Mouse (Mus musculus) embryonic fibroblast, embryonic 13.5 days (primary cell): ENCODE data around the gene Cyb5rl.

Experiments used
- CTCF ChIP-seq: IDR thresholded peaks from 2 replicates; pipeline ENCODE4 v1.5.1; 2011; ENCODE audit warnings: mild to moderate bottlenecking, control low read depth, low read length, moderate library complexity, borderline replicate concordance; ENCODE audit not compliant: insufficient read depth
- POLR2A ChIP-seq: IDR thresholded peaks from 2 replicates; pipeline ENCODE4 v1.6.1; 2011; ENCODE audit warnings: low read depth, mild to moderate bottlenecking, control low read depth, low read length, moderate library complexity

DNA sequence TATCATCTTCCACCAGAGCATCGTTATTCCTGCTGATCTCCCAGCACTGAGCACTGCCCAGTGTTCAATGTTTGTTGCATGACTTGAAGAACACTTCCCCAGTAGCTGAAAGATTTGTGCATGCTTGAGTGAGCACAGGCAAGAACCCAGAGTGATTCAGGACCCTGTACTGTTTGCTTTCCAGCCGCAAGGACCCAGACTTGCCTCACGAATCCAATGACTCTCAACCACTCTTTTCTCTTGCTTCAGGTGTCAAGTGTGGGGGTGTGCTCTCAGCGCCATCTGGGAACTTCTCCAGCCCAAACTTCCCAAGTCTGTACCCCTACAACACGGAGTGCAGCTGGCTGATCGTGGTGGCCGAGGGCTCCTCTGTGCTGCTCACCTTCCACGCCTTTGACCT lies 35.4 kb downstream of the Cyb5rl start:
- TF ChIP-seq CTCF (no peak), POLR2A (no peak)
